Mouse (Mus musculus): ENCODE results near the gene Sdhb.

GRCm38 (mm10) chr4:140912271-140912833 lies 48.7 kb upstream of the Sdhb start:
- TF ChIP-seq RAD21 (IDR thresholded peaks at IDR 0.05; ENCODE audit: low read depth, low read length) (no peak), GATA1 (IDR thresholded peaks at IDR 0.05; ENCODE audit: low read depth, low read length) (no peak), POLR2A (IDR thresholded peaks at IDR 0.05; ENCODE audit: control insufficient read depth in 1 of 2, insufficient read depth in 1 of 2, low read depth in 1 of 2, low read length in 2 of 2, poor library complexity in 1 of 2) (no peak), MYB (IDR thresholded peaks at IDR 0.05; ENCODE audit: low read depth, low read length) (no peak), EP300 (IDR thresholded peaks at IDR 0.05; ENCODE audit: low read depth in 1 of 2, low read length in 2 of 2) (no peak), CTCF (IDR thresholded peaks at IDR 0.05 in 2 of 3, conservative IDR thresholded peaks at IDR 0.05 in 1 of 3; ENCODE audit: control insufficient read depth in 1 of 3, insufficient read depth in 1 of 3, low read depth in 2 of 3, low read length in 3 of 3, poor library complexity in 1 of 3, severe bottlenecking in 1 of 3) (no peak), NRF1 (IDR thresholded peaks at IDR 0.05; ENCODE audit: insufficient read depth, low read depth, low read length, poor library complexity, severe bottlenecking) (no peak), HCFC1 (IDR thresholded peaks at IDR 0.05; ENCODE audit: low read depth, low read length) (no peak), ELF1 (IDR thresholded peaks at IDR 0.05; ENCODE audit: low read depth, low read length) (no peak), NELFE (IDR thresholded peaks at IDR 0.05; ENCODE audit: low read depth, low read length) (no peak)
